Mouse (Mus musculus): ENCODE measurements around the gene Gpr1.

Gene Gpr1

GRCm38 (mm10) chr1:63214271-63214558 is at the start of gene Gpr1:
Gpr1 (minus strand) TSS chr1:63214543.
- DNase-seq, result no peak

- no peak for DNase-seq
Measured at GRCm38 (mm10) chr1:63263671-63264070, 49.3 kb upstream of the Gpr1 start.

- no peak for DNase-seq
Measured at GRCm38 (mm10) chr1:63261041-63261590, 46.8 kb upstream of the Gpr1 start.

- DNase-seq, result no peak
Measured at GRCm38 (mm10) chr1:63260742-63261033, 46.3 kb upstream of the Gpr1 start.

GRCm38 (mm10) chr1:63259916-63260741 is 45.8 kb upstream of the Gpr1 start:
- DNase-seq, result no peak

GRCm38 (mm10) chr1:63259271-63259830 is 45.0 kb upstream of the Gpr1 start:
- DNase-seq, result no peak

GRCm38 (mm10) chr1:63258501-63258900 is 44.2 kb upstream of the Gpr1 start:
- DNase-seq, result no peak

GRCm38 (mm10) chr1:63256083-63256482 is 41.7 kb upstream of the Gpr1 start:
- no peak for DNase-seq

- DNase-seq, result no peak
Measured at GRCm38 (mm10) chr1:63255101-63255500, 40.8 kb upstream of the Gpr1 start.

GRCm38 (mm10) chr1:63253291-63253690 is 38.9 kb upstream of the Gpr1 start:
- no peak for DNase-seq

GRCm38 (mm10) chr1:63252351-63253209 is 38.2 kb upstream of the Gpr1 start:
- DNase-seq, result no peak

GRCm38 (mm10) chr1:63249261-63249660 is 34.9 kb upstream of the Gpr1 start:
- DNase-seq, result no peak

- DNase-seq, result no peak
Measured at GRCm38 (mm10) chr1:63248360-63248851, 34.1 kb upstream of the Gpr1 start.

GRCm38 (mm10) chr1:63247831-63248359 is 33.6 kb upstream of the Gpr1 start:
- DNase-seq, result no peak

GRCm38 (mm10) chr1:63246862-63247521 is 32.6 kb upstream of the Gpr1 start:
- no peak for DNase-seq

GRCm38 (mm10) chr1:63243854-63244253 is 29.5 kb upstream of the Gpr1 start:
- no peak for DNase-seq

- no peak for DNase-seq
Measured at GRCm38 (mm10) chr1:63239751-63240150, 25.4 kb upstream of the Gpr1 start.

GRCm38 (mm10) chr1:63239305-63239704 is 25.0 kb upstream of the Gpr1 start:
- no peak for DNase-seq

- DNase-seq, result no peak
Measured at GRCm38 (mm10) chr1:63237371-63237770, 23.0 kb upstream of the Gpr1 start.

GRCm38 (mm10) chr1:63227241-63227640 is 12.9 kb upstream of the Gpr1 start:
- no peak for DNase-seq

- no peak for DNase-seq
Measured at GRCm38 (mm10) chr1:63225890-63226289, 11.5 kb upstream of the Gpr1 start.

GRCm38 (mm10) chr1:63225009-63225408 is 10.7 kb upstream of the Gpr1 start:
- DNase-seq, result no peak

GRCm38 (mm10) chr1:63219277-63219676 is 4.9 kb upstream of the Gpr1 start:
- no peak for DNase-seq

Measured in kidney, adult 8-10 months (tissue).